Mouse (Mus musculus) neural tube, embryonic 14.5 days (tissue): ENCODE measurements around the gene Myof. TPM values are rescaled to one million over a fixed set of nuclear protein-coding genes. Genes with fewer than 3 reads are reported as not detected.

Experiments used
- ATAC-seq: fragments of 200-750 bp; cut with Nextera tagmentation; 2 replicates; pipeline ENCODE4 v1.8.0; 2017; ENCODE audit warnings: low read depth, mild to moderate bottlenecking, moderate TSS enrichment, moderate library complexity
- H3K27ac ChIP-seq: fragments of 300-500 bp; sonication (generic); 2 replicates; pipeline ENCODE4 v1.5.1; 2014; ENCODE audit warnings: low read depth, mild to moderate bottlenecking, control low read depth, low read length, moderate library complexity, mixed read lengths
- H3K27me3 ChIP-seq: fragments of 300-500 bp; sonication (generic); 2 replicates; pipeline ENCODE4 v1.6.1; 2014; ENCODE audit warnings: low read length; ENCODE audit not compliant: control insufficient read depth, insufficient read depth
- H3K36me3 ChIP-seq: fragments of 300-500 bp; sonication (generic); 2 replicates; pipeline ENCODE4 v1.6.1; 2014; ENCODE audit warnings: low read length, mixed read lengths; ENCODE audit not compliant: control insufficient read depth, insufficient read depth
- H3K4me1 ChIP-seq: fragments of 300-500 bp; sonication (generic); 2 replicates; pipeline ENCODE4 v1.6.1; 2014; ENCODE audit warnings: low read length; ENCODE audit not compliant: control insufficient read depth, insufficient read depth
- H3K4me2 ChIP-seq: fragments of 300-500 bp; sonication (generic); 2 replicates; pipeline ENCODE4 v1.6.1; 2014; ENCODE audit warnings: mild to moderate bottlenecking, low read depth, low read length, control low read depth
- H3K4me3 ChIP-seq: fragments of 300-500 bp; sonication (generic); 2 replicates; pipeline ENCODE4 v1.5.1; 2014; ENCODE audit warnings: low read depth, low read length, control low read depth, mixed read lengths
- H3K9ac ChIP-seq: fragments of 300-500 bp; sonication (generic); replicated peaks from 2 replicates; pipeline ENCODE4 v1.6.1; 2014; ENCODE audit warnings: low read depth, mild to moderate bottlenecking, control low read depth, low read length, mixed read lengths
- H3K9me3 ChIP-seq: fragments of 300-500 bp; sonication (generic); 2 replicates; pipeline ENCODE4 v1.6.1; 2016; ENCODE audit warnings: low read length; ENCODE audit not compliant: control insufficient read depth
- WGBS: fragments of 180-500 bp; shearing (Covaris S2); extraction: QIAGEN DNeasy Blood & Tissue Kit; methylation state at CpG from one replicate; pipeline ENCODE4 v1.1.7; 2014; 5-methylcytosine and 5-hydroxymethylcytosine counted together
- polyA plus RNA-seq: library from polyadenylated mRNA; unstranded; fragments of >200 nt; fragmentation: Nextera tagmentation; extraction: Ambion mirVana; gene quantifications from 2 replicates; pipeline ENCODE4 v1.2.1, GENCODE M21; 2014

Gene Myof
- polyA plus RNA-seq: 0.74 and 4.0 TPM in 2 replicates

DNA sequence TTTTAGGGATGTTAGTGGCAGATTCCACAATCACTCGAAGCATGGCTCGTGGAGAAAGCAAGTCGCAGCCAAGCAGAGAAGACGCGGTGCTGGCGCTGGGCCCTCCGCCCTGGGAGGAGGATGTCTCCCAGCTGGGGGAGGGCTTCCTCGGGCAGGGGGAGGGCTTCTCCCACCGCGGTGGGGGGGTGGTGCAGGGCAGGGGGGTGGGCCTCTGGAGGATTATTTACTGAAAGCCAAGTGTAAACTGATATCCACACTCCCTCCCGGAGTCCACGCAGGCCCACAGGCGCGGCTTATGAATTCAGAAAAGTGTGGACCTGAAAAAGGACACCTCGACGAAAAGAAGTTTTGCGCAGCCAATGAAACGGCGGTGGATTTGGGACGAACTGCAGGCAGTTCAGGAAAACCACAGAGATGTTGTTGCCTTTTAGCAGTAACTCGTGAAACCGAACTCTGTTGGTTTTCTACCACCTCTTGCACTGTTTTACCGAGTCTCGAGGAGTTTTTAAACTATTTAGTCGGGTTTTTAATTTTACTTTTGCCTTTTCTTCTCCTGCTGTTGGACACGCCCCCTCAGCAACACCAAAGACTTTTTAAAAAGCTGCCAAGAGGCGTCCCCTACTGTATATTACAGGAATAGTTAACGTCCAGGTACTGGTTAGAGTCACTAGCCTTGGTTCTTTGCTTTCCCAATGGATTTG, at the start of gene Myof:
TSS of gene Myof (minus strand) at position 297 of the 701 bp plus-strand sequence.
- under 1% methylated on average over 28 of the region's 28 CpGs for WGBS
- peak within 1 kb of the TSS; percentile 44 for H3K4me2 ChIP-seq
- H3K36me3 ChIP-seq: no peaks in the 10 kb centered on the region
- no peaks in the 10 kb centered on the region for H3K4me1 ChIP-seq
- H3K9ac ChIP-seq: no peak within 1 kb of the TSS; the same call in 1 of the 2 replicates
- peaks cover 9% of the 10 kb centered on the region; the same call in 1 of the 2 replicates for H3K27me3 ChIP-seq
- peak within 1 kb of the TSS; percentile 15 for H3K4me3 ChIP-seq
- ATAC-seq: no peak
- no peaks in the 10 kb centered on the region for H3K9me3 ChIP-seq
- H3K27ac ChIP-seq: no peak within 1 kb of the TSS

DNA sequence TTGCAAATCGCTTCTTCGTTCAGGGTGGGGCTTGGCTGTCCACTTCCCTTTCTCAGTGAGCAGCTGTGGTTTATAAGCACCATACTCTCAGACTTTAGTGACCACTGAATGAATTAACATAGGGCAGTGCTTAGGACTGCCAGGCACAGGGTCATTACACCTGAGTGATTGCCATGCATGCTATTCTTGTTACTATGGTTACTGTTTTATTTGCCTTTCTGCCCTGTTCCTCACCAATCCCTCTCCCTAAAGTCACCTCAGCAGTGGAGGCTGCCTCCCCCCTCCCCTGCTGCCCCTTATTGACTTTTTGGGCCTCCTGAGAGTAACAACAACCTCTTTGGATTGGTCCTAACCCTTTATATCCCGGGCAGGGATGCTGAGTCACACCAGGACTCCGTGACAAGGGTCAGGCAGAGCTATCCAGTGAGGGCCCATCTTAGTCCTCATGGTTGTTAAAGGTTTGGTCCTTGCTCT, 48.2 kb upstream of the Myof start:
- no peak overlapping the region for H3K9ac ChIP-seq
- no peaks in the 10 kb centered on the region for H3K36me3 ChIP-seq
- 12% methylated on average over 4 of the region's 4 CpGs for WGBS
- no peak overlapping the region for H3K4me3 ChIP-seq
- H3K4me1 ChIP-seq: no peaks in the 10 kb centered on the region
- ATAC-seq: peak; percentile 28; the same call in 1 of the 2 replicates
- H3K9me3 ChIP-seq: no peaks in the 10 kb centered on the region
- H3K27me3 ChIP-seq: peaks cover 4% of the 10 kb centered on the region
- H3K4me2 ChIP-seq: no peak overlapping the region
- no peak overlapping the region for H3K27ac ChIP-seq

DNA sequence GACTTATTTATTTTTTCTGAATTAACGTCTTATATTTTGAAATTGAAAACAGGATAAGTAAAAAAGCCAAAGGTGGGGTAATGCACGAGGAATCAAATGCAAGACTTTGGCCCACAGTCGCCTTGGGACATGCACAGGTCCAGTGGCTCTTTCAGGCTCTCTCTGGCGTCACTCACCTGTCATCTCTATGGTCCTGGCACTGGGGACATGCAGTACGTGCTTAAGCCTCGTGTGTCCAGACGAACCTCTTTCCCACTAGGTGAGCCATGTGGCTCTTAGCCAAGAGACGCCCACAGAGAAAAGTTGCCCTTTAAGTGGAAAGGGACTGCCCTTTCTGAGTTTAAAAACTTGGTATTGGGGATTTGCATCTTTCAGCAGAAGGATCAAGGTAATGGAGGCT, 46.0 kb upstream of the Myof start:
- Histone ChIP-seq H3K9ac (no peak overlapping the region), H3K4me3 (no peak overlapping the region), H3K27me3 (no peaks in the 10 kb centered on the region), H3K36me3 (no peaks in the 10 kb centered on the region), H3K27ac (no peak overlapping the region), H3K9me3 (no peaks in the 10 kb centered on the region), H3K4me1 (no peaks in the 10 kb centered on the region), H3K4me2 (no peak overlapping the region)
- ATAC-seq: no peak
- 85% methylated on average over 8 of the region's 8 CpGs for WGBS

DNA sequence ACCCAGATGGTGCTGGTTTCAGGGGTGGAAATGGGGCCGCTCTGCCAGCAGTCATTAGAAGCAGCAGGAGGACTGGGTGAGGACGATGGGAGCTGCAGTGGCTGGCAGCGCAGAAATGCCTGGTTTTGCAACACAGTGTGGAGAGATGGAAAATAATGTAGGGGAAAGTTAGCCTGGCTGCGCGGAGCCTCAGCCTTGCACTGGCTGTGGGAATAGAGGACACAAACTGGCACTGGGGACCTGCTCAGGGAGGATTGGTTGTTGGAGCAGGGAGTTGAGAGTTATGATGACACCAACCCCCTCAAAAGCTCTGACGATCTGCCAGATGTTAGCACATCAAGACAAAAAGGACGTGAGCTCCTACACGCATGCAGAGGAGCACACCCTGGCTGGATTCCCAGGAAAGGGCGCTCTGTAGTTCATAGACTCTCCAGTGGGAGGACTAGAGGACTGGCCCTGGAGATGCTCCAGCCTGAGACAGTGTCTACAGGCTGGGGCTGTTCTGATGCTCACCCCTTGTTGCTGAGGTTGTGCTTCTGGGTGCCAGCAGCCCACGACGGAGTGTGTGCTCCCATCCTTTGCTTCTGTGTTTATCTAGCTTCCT, 43.7 kb upstream of the Myof start:
- Histone ChIP-seq H3K36me3 (no peaks in the 10 kb centered on the region), H3K4me3 (no peak overlapping the region), H3K4me1 (no peaks in the 10 kb centered on the region), H3K27ac (no peak overlapping the region), H3K9ac (no peak overlapping the region), H3K4me2 (no peak overlapping the region), H3K9me3 (no peaks in the 10 kb centered on the region), H3K27me3 (no peaks in the 10 kb centered on the region)
- WGBS: 53% methylated on average over 11 of the region's 11 CpGs
- ATAC-seq: peak; percentile 70; the same call in 1 of the 2 replicates

DNA sequence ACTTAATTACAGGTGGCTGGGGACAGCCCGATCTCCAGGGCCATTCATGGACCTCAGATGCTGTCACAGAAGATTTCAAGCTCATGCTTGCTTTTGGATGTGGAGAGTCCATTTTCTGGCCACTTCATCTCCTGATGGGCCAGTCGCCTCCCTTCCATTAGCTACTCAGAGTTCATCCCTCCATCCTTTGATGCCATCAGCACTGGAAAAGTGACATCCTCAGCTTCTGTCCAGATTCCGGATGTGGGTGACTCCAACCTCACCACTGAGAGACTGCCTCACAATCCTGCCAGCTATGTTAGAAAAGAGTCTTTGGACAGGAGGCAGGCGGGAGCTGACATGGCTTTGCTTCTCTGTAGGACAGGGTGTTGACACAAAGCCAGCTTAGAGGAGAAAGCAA, 42.5 kb upstream of the Myof start:
- Histone ChIP-seq H3K9me3 (no peaks in the 10 kb centered on the region), H3K36me3 (no peaks in the 10 kb centered on the region), H3K27ac (no peak overlapping the region), H3K27me3 (no peaks in the 10 kb centered on the region), H3K9ac (no peak overlapping the region), H3K4me2 (no peak overlapping the region), H3K4me1 (no peaks in the 10 kb centered on the region), H3K4me3 (no peak overlapping the region)
- 93% methylated on average over 4 of the region's 4 CpGs for WGBS
- ATAC-seq: no peak

DNA sequence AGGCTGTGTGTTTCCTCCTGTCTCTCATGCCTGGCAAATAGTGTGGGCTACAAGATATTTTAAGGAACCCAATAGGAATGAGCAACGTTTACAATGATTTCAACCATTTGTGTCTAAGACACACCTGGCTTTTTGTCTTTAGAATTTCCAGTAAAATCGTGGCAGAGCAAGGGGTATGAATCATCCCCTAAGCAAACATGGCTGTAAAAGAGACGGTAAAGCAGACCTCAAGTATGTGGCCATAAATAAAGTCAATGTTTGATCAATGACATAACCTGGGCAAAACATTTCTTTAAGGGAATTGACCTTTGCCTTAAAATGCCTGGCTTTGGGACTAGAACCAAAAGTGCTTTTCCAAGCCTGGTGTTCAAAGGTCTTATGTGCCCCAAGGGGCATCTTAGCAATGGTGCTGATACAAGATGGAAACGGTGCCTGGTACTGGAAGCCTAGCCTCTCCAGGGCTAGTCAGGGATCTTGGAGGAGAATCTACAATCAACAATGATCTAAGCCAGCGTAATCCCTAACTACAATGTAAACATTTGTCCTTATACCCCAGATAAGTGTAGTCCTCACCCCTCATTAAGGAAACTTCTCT, 39.7 kb upstream of the Myof start:
- Histone ChIP-seq H3K27ac (no peak overlapping the region), H3K36me3 (no peaks in the 10 kb centered on the region), H3K4me2 (no peak overlapping the region), H3K4me3 (no peak overlapping the region), H3K27me3 (no peaks in the 10 kb centered on the region), H3K9me3 (no peaks in the 10 kb centered on the region), H3K9ac (no peak overlapping the region), H3K4me1 (no peaks in the 10 kb centered on the region)
- no peak for ATAC-seq
- 66% methylated on average over 5 of the region's 5 CpGs for WGBS

DNA sequence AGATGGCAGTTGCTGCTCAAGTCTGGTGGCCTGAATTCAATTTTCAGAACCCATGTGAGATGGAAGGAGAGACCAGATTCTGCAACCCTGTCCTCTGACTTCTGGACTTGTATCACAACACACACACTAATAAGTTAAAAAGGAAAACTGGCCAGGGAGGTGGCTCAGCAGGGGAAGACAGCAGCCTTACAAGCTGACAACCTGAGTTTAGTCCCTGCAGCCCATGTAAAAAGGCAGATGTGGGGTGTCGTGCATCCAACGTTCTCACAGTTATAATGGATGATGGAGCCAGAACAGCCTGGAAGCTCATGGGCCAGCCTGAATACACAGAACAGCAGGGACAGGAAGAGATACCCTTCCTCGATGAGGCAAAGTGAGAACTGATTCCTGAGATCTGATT, 38.0 kb upstream of the Myof start:
- no peaks in the 10 kb centered on the region for H3K36me3 ChIP-seq
- no peak for ATAC-seq
- H3K27ac ChIP-seq: no peak overlapping the region
- no peaks in the 10 kb centered on the region for H3K9me3 ChIP-seq
- no peaks in the 10 kb centered on the region for H3K27me3 ChIP-seq
- no peaks in the 10 kb centered on the region for H3K4me1 ChIP-seq
- H3K9ac ChIP-seq: no peak overlapping the region
- no peak overlapping the region for H3K4me2 ChIP-seq
- no peak overlapping the region for H3K4me3 ChIP-seq
- 72% methylated on average over 3 of the region's 3 CpGs for WGBS

DNA sequence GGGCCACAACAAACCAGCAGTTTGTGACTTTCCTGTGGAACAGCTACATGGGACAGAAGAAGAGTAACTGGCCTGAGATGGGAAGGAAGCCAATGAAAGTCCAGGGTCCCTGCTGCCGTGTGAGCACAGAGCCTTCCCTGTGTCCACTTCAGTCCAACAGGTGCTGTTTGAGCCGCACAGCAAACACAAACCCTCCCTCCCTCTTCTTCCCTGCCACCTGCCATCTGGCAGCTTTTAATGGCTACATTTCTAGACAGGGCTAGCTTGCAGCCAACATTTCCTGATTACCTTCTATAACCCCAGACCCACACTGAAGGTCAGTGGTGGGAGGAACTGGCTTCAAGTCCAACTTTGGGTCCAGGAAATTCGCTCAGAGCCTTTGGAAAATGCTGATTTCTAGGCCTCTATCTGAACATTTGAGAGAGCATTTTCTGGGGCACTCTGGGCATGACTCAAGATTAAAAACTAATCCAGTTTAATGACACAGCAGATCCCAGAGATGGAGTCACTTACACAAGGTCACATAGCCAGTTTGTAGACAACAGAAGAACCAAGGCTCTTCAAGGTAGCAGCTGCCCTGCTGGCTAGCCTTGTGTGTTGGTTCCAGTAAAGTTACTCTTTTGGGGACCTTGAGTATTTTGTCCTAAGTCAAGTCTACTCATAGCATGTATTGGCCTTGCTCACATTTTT, 34.6 kb upstream of the Myof start:
- 86% methylated on average over 3 of the region's 3 CpGs for WGBS
- no peak for ATAC-seq

More for the DNA sequence above, 34.6 kb upstream of the Myof start:
- H3K9ac ChIP-seq: no peak overlapping the region
- no peak overlapping the region for H3K4me3 ChIP-seq
- no peak overlapping the region for H3K4me2 ChIP-seq
- no peaks in the 10 kb centered on the region for H3K36me3 ChIP-seq
- no peaks in the 10 kb centered on the region for H3K9me3 ChIP-seq
- no peak overlapping the region for H3K27ac ChIP-seq
- H3K4me1 ChIP-seq: no peaks in the 10 kb centered on the region
- H3K27me3 ChIP-seq: no peaks in the 10 kb centered on the region
